Mouse (Mus musculus) liver, adult 2 months (tissue): Measurements from ENCODE around the gene Camkk2.

Source experiments
- CTCF ChIP-seq: fragments of 200-500 bp; IDR thresholded peaks from 2 replicates; pipeline ENCODE4 v1.5.1; 2011; ENCODE audit warnings: low read depth, low read length, control low read depth
- POLR2A ChIP-seq: fragments of 200-500 bp; IDR thresholded peaks from 2 replicates; pipeline ENCODE4 v1.6.1; 2011; ENCODE audit warnings: low read length, control low read depth; ENCODE audit not compliant: insufficient read depth; ENCODE audit errors: extremely low read depth

- TF ChIP-seq CTCF (no peak), POLR2A (no peak)
Observed at GRCm38 (mm10) chr5:122705174-122705573, 74.0 kb downstream of the Camkk2 start.
